Mouse (Mus musculus) intestine, embryonic 16.5 days (tissue): ENCODE data around the gene Irs3. TPM values are rescaled to one million over a fixed set of nuclear protein-coding genes. Genes with fewer than 3 reads are reported as not detected.

Source experiments
- polyA plus RNA-seq: library from polyadenylated mRNA; unstranded; fragments of >200 nt; fragmentation: Nextera tagmentation; extraction: Ambion mirVana; gene quantifications from 2 replicates; pipeline ENCODE4 v1.2.1, GENCODE M21; 2015

Irs3 gene
- polyA plus RNA-seq, 1 experiment from 2014 or later = 0.27 TPM

Other genes starting within 250 kb of the Irs3 start
- gene Zan, start 168.7 kb downstream of the Irs3 start, polyA plus RNA-seq = 0.89 and 0.92 TPM in 2 replicates
- gene Pop7, start 143.2 kb downstream of the Irs3 start, polyA plus RNA-seq = 58.6 and 62.1 TPM in 2 replicates
- 7.4 and 7.8 TPM in 2 replicates for gene Gigyf1, start 127.2 kb downstream of the Irs3 start, polyA plus RNA-seq
- 0.20 and 0.40 TPM in 2 replicates for gene Epo, start 112.5 kb downstream of the Irs3 start, polyA plus RNA-seq
- gene Gnb2, start 112.2 kb downstream of the Irs3 start, polyA plus RNA-seq = 354 and 363 TPM in 2 replicates
- 4.4 TPM in 2 replicates for gene Actl6b, start 92.2 kb downstream of the Irs3 start, polyA plus RNA-seq
- 1.1 and 1.3 TPM in 2 replicates for gene Tfr2, start 75.9 kb downstream of the Irs3 start, polyA plus RNA-seq
- gene Mospd3, start 44.7 kb downstream of the Irs3 start, polyA plus RNA-seq = 25.2 and 28.1 TPM in 2 replicates
- gene Pcolce, start 31.9 kb downstream of the Irs3 start, polyA plus RNA-seq = 115 and 127 TPM in 2 replicates
- gene Fbxo24, start 16.7 kb downstream of the Irs3 start, polyA plus RNA-seq = 0.26 and 0.37 TPM in 2 replicates
- gene Lrch4, start 16.6 kb downstream of the Irs3 start, polyA plus RNA-seq = 34.5 and 37.8 TPM in 2 replicates
- gene Gm20605, start 16.5 kb downstream of the Irs3 start, polyA plus RNA-seq = 10.8 and 12.2 TPM in 2 replicates
- 6.4 and 8.1 TPM in 2 replicates for gene Sap25, start 4.4 kb downstream of the Irs3 start, polyA plus RNA-seq
- 18.6 and 19.8 TPM in 2 replicates for gene Agfg2, start 39.0 kb upstream of the Irs3 start, polyA plus RNA-seq
- 2.2 and 2.3 TPM in 2 replicates for gene Nyap1, start 95.9 kb upstream of the Irs3 start, polyA plus RNA-seq
- gene Tsc22d4, start 100.0 kb upstream of the Irs3 start, polyA plus RNA-seq = 116 and 122 TPM in 2 replicates
- gene Ppp1r35, start 133.1 kb upstream of the Irs3 start, polyA plus RNA-seq = 19.3 and 19.8 TPM in 2 replicates
- 7.1 and 7.4 TPM in 2 replicates for gene Mepce, start 141.9 kb upstream of the Irs3 start, polyA plus RNA-seq
- 11.0 and 11.8 TPM in 2 replicates for gene Zcwpw1, start 142.1 kb upstream of the Irs3 start, polyA plus RNA-seq
- gene Pilra, start 190.6 kb upstream of the Irs3 start, polyA plus RNA-seq = 2.8 and 4.2 TPM in 2 replicates
- 1.3 and 1.8 TPM in 2 replicates for gene Pilrb1, start 212.4 kb upstream of the Irs3 start, polyA plus RNA-seq
- 1.3 and 1.8 TPM in 2 replicates for gene Pilrb2, start 226.1 kb upstream of the Irs3 start, polyA plus RNA-seq